Mouse (Mus musculus) embryo, embryonic 11.5 days (tissue): ENCODE measurements around the gene Adora1.

Experiments used
- DNase-seq: peaks from one replicate; pipeline ENCODE4 v3.0.0-alpha.2; 2012; ENCODE audit warnings: low read depth, low spot score

Gene Adora1

GRCm38 (mm10) chr1:134194298-134195022 lies 40.8 kb downstream of the Adora1 start:
- DNase-seq = no peak

DNA sequence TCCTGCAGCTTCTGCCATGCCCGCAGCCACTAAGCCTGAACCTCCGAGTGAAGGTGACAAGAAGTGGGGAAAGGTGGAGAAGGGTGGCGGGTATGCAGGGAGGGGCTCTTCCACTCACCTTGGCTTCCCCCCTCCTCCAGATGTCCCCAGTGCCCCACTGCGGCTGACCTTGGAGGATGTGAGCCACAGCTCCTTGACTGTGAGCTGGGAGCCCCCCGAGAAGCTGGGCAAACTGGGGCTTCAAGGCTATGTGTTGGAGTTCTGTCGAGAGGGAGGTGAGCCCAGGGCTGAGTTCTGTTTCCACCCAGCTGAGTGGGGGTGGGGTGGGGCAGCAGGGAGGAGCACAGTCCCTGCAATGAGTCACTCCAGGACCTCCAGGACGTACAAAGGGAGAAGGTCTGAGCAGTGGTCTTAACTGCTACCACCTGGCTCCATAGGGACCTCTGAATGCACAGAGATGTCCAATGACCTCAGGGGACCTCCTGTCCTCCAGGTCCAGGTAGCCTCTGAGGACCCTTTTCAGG lies 41.5 kb downstream of the Adora1 start:
- no peak for DNase-seq

GRCm38 (mm10) chr1:134193126-134193525 lies 42.1 kb downstream of the Adora1 start, which contains the start of gene Mybph:
Gene Mybph (plus strand): TSS chr1:134193448.
- DNase-seq = no peak

GRCm38 (mm10) chr1:134192024-134192423 lies 43.2 kb downstream of the Adora1 start:
- no peak for DNase-seq

DNA sequence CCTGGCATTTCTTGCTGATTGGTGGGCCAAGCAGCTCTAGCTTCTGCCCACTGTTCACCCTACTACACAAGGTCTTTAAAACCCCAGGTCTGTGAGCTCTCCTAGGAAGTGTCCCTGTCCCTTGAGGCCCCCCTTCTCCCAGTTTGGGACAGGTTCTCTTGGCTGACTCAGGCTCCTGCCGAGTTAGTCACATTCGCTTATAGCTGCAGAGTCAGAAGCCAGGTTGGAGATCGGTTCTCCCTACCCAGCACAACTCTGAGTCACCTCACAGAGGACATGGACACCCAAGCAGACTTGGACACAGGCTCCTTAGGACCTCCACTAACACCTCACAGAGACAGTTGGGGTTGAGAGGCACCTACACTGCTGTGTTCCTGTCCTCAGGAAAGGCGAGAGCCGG lies 44.0 kb downstream of the Adora1 start:
- no peak for DNase-seq

DNA sequence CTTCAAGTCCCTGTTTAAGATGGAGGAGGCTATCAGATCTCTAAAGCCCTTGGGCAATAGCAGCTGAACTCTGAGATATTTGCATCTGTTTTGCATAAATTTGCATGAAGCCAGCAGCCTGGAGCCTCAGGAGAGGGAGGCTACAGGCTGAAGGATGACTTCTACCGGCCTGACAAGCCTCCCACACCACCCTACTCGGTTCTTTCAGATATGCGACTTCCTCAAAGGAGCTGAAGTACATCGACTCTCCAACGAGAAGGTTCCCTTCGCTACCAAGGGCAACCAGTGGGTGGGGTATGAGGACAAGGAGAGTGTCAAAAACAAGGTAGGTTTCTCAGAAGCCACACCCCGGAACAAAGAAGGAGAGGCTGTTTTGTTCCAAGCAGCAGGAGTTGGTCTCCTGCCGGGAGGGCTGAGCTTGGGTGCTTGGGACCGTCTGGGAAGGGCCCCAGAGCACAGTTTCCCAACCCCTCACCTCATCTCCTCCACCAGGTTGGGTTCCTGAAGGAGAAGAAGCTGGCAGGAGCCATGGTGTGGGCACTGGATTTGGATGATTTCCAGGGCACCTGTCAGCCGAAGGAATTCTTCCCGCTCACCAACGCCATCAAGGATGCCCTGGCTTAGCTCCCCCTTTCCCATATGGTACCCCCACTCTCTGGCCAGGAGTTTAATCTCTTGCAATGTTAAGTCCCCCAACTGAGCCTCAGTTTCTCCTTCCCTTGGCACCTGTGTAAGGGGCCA lies 46.1 kb downstream of the Adora1 start:
- no peak for DNase-seq

- no peak for DNase-seq
Measured at GRCm38 (mm10) chr1:134188217-134188616, 47.0 kb downstream of the Adora1 start.

DNA sequence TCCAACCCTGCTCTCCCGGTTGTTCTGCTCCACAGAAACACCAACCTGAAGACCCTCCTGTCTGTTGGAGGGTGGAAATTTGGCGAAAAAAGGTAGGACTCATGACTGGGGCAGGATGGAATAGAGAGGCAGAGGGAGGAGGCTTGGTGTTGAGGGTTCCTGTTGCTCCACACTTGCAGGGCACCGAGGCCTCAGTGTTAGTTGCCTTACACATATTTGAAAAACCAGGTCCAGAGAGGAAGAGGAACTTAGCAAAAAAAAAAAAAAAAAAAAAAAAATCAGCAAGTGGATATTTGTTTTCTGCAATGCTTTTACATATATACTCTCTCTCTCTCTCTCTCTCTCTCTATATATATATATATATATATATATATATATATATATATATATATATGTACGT lies 51.1 kb downstream of the Adora1 start:
- DNase-seq = no peak

GRCm38 (mm10) chr1:134182025-134182424 lies 53.2 kb downstream of the Adora1 start, which contains the start of gene Chil1:
Gene Chil1 (plus strand): TSS chr1:134182176.
- no peak for DNase-seq

- DNase-seq = no peak
Measured at GRCm38 (mm10) chr1:134177976-134178375, 57.3 kb downstream of the Adora1 start.

GRCm38 (mm10) chr1:134173081-134173480 lies 62.1 kb downstream of the Adora1 start:
- no peak for DNase-seq

GRCm38 (mm10) chr1:134168985-134169697 lies 66.1 kb downstream of the Adora1 start:
- no peak for DNase-seq

DNA sequence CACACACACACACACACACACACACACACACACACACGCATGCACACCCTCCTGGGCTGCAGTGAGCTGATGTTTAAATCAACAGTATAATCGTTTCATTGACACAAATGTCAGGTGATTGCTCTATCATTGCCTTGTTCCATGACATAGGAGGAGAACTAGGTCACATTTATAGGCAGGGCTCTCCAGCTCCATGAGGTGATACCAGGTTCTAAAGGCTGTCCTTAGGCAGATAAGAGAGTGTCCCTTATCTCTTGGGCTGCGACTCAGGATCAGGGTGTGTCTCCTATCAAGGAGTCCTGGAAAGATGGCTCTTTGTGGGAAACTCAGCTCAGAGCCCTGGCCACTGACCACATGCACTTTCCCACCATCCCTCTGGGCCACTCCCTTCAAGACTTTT lies 66.7 kb downstream of the Adora1 start:
- DNase-seq = no peak

DNA sequence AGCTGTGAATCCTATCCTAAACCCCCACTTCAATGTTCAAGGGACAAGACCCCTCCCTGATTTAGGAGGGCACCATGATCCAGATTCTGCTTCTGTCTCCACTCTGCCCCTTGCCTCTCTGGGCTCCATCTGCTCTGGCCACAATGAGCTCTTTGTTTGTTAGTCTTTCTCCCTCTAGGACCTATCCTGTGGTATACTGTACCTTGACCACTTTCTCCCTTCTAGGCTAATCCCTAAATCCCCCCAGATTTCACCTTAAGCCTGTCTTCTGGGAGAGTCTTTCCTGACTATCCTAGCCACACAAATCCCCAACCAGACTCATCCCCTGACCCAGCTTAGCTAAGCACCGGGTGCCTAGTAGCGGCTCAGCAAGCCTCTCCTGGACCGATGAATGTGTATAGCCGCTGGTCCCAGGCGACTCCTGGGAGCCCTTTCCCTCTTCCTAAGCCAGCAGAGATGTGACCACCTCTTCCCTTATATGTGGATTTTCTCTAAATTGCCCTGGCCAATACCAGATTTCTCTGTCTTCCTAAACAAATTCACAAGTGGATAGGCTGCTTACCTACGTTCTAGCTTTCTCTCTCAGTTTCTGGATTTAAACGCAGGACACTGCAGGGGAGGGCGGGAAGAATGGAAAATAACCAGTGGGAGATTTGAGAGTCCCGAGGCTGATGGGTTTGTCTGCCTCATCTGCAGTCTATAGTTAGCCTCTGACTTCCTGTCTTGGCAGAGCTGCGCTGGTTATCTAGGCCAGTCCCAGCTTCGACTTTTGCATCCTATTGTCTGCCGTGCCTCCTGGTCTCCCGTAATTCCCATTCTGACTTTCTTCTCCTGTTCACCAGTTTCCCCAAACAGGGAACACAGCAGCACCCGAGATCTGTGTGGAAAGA lies 67.6 kb downstream of the Adora1 start:
- no peak for DNase-seq

- DNase-seq = no peak
Measured at GRCm38 (mm10) chr1:134166547-134166946, 68.7 kb downstream of the Adora1 start.

DNA sequence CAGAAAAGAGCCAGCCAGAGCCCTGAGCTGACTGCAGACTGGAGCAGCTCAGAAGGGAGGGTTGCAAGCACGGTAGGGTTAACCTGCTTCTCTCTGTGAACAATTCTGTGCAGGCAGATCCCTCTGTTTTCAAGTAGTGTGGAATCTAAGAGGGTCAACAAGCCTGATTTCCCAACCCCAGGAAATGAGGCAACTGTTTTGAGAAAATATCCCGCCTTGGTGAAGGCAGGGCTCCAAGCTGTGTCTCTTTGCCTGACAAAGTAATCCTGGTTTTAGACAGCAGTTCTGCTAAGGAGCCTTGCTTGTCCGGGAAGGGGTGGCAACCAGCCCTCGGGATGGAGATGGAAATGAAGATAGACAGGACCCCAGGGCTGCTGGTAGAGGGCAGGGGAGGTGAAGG lies 70.8 kb downstream of the Adora1 start:
- no peak for DNase-seq

DNA sequence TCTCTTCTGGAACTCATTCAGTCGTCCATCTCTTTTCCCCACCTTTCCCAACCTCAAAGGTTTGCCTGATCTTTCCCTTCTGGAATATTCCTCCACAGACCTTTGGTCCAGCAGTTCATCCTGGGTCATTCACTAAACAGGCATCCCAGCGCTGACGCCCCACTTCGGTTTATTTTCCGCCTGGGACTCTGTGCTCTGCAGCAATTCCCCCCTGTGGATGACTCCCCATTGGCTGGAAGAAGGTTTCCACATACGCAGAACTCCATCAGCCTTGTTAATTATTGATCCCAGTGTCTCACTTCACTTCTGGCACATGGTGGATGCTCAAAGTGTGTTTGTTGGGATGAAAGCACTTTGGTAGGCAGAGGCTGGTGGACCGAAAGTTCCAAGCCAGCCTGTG lies 71.8 kb downstream of the Adora1 start:
- no peak for DNase-seq

DNA sequence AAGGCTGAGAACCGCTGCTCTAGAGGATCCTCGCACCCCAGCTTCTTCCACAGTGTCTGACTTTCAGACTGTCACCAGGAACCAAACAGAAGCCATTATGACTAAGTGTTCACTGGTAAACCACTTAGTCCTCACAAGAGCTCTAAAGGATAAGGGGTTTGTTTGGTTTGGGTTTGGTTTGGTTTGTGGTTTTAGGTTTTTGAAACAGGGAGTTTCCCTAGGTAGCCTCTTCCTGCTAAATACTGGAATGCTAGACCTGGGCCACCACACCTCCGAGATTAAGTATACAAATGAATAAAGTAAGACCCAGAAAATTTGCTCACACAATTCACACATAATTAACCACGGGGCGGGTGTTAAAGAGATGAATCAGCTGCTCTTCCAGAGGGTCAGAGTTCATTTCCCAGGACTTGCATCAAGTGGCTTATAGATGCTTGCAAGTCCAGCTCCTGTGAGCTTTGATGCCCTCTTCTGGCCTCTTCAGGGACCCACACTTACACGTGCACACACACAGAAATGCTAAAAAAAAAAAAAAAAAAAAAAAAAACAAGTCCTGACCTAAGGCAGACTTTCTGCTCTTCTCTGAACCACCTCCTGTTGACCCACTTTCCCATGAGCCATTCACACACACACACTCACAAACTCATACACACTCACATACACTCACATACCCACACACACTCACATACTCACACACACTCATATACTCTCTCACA lies 72.6 kb downstream of the Adora1 start:
- no peak for DNase-seq

- DNase-seq = no peak
Measured at GRCm38 (mm10) chr1:134161399-134161798, 73.8 kb downstream of the Adora1 start.

GRCm38 (mm10) chr1:134160404-134160803 lies 74.8 kb downstream of the Adora1 start:
- no peak for DNase-seq
